Mouse (Mus musculus) cortical plate, adult 2 months (tissue): ENCODE measurements at regions not wholly inside any gene's neighbourhood (a gene's known extent, or its start where the extent isn't known, plus 50 kb on each side); places are given as distances from the start of the nearest gene placed in this dataset.

ENCODE experiments used
- CTCF ChIP-seq: fragments of 200-500 bp; IDR thresholded peaks from 2 replicates; pipeline ENCODE4 v1.5.1; 2011; ENCODE audit warnings: mild to moderate bottlenecking, control low read depth, low read length; ENCODE audit not compliant: insufficient read depth; ENCODE audit errors: extremely low read depth
- POLR2A ChIP-seq: fragments of 200-500 bp; IDR thresholded peaks from 2 replicates; pipeline ENCODE4 v1.6.1; 2011; ENCODE audit warnings: mild to moderate bottlenecking, low read length, control low read depth; ENCODE audit not compliant: insufficient read depth; ENCODE audit errors: extremely low read depth

- TF ChIP-seq POLR2A (no peak), CTCF (no peak)
Observed at GRCm38 (mm10) chr16:31546828-31547224, 116.4 kb upstream of the Dlg1 start.
